Mouse (Mus musculus): ENCODE measurements around the gene Serping1. TPM values are rescaled to one million over a fixed set of nuclear protein-coding genes. Genes with fewer than 3 reads are reported as not detected.
A peak's percentile ranks its signal among the peaks of the same experiment; 100 is the strongest.

The Serping1 gene
- total RNA-seq, 2 experiments from 2014 or later: 5.3 to 8.4 TPM

DNA sequence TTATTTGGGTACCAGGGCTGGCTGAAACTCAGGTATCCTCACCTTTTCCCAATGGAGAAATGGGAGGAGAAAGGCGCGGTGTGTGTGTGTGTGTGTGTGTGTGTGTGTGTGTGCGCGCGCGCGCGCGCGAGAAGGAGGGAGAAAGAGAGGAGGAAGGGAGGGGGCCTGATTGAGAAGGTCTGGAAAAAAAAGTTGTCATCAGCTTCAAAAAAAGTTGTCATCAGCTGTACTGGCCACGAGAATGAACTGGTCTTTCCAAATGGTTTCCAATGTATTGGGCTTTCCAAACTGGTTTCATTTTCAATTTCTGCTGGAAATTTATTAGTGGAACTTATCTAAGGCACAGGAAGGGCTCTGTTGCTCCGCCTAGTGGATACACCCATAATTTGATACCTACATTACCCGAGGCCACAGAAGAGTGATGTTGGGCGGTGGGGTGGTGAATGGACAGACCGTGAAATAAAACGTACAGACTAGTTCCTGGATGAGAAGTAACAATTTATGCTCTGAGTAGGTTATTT lies 23.9 kb upstream of the Serping1 start:
- peak overlapping the region; percentile 76 for H3K27ac ChIP-seq
- intact Hi-C loops (cut with DNase I): loop anchor here (2.0 to 5.0 kb wide), 3 partner anchors 57 to 344 kb away; partner anchors contain the start of genes Gm19426 and Zdhhc5

DNA sequence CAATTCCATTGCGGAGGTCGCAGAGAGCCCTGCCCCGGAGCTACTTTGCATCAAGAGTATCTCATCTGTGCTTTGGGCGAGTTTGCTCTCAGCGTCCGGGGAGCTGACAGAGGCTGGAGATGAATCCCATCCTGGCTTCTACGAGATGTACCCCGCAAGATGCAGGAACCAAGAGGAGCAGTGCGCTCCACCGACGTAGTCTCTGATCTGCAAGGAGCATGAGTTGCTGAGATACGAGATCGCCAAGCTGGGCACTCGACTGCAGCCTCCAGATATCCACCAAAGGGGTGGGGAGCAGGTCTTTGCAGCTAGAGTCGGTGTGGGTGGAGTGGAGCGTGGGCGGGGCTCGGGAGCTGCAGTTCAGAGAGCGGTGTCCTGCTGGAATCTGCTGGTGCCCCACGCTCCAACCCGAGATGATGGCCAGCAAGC lies 23.3 kb upstream of the Serping1 start, which contains the start of gene Ube2l6:
TSS of gene Ube2l6 (plus strand) at position 336 of the 429 bp plus-strand sequence.
- intact Hi-C loops (cut with DNase I): loop anchor here (2.0 to 5.0 kb wide), 3 partner anchors 56 to 344 kb away; partner anchors contain the start of genes Gm19426 and Zdhhc5
- peak; percentile 60 to 68 for DNase-seq (ENCODE audit: extremely low spot score in 1 of 2, low spot score in 2 of 2)
- peak within 1 kb of the TSS; percentile 49 for H3K4me3 ChIP-seq
- no peak for TF ChIP-seq CTCF (IDR thresholded peaks at IDR 0.05)
- H3K27ac ChIP-seq: peak within 1 kb of the TSS; percentile 76

More for the DNA sequence above, 23.9 kb upstream of the Serping1 start:
- TF ChIP-seq CTCF (IDR thresholded peaks at IDR 0.05): peak; percentile 78
- DNase-seq (ENCODE audit: extremely low spot score in 1 of 2, low spot score in 2 of 2): peak; percentile 56 to 57
- H3K4me3 ChIP-seq: peak overlapping the region; percentile 49

DNA sequence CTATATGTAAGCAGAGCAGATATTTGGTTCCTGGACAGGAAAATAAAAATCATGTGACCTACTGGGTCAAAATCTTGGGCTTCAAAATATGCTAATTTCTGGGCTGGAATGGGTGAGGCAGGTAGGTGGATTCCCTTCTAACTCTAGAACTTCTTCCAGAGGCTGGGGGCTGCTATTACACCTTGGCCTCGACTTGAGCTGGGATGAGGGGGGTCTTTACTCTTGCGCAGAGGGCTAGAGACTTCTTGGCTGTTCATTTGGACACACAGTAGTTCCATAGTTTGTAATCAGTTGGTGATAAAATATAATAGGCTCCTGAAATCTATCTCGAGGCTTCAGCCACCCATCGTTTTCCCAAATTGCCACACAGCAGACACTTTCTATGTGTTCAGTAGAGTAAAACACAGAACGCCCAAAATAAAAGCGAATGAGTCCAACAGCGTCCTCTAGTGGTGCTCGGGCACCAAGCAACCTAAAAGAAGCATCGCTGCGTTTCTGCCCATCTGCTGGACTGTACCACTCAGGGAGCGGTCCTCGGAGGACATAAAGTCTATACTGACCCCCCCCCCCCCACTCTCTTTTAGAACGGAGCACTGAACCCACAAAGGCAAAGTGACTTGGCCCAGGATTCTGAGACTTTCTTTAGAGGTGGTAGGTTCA lies 22.7 kb upstream of the Serping1 start:
- TF ChIP-seq CTCF (IDR thresholded peaks at IDR 0.05): peak; percentile 86
- intact Hi-C loops (cut with DNase I): loop anchor here (2.0 to 5.0 kb wide), 3 partner anchors 56 to 343 kb away; partner anchors contain the start of genes Gm19426 and Zdhhc5
- peak overlapping the region; percentile 49 for H3K4me3 ChIP-seq
- peak; percentile 82 to 86 for DNase-seq (ENCODE audit: extremely low spot score in 1 of 2, low spot score in 2 of 2)
- H3K27ac ChIP-seq: peak overlapping the region; percentile 76

DNA sequence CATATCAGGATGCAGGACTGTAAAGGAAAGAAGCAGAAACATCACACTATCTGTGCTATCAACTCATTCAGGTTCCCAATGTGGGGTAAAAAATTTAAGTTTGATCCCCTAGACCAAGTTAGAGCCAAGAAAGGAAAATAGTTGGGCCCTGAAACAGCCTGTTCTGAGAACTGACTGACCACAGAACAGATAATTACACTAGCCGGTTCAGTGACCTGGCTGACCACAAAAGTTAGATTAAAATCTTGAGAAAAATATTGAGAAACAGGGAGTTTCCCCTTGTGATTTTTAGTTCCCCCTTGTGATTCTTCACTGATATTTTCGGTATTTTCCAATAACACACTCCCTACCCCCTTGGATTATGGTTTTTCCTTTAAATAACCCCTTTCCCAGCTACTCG lies 18.6 kb upstream of the Serping1 start:
- intact Hi-C loops (cut with DNase I): no loop called here
- H3K27ac ChIP-seq: no peak overlapping the region
- DNase-seq (ENCODE audit: extremely low spot score in 1 of 2, low spot score in 2 of 2): no peak
- no peak for TF ChIP-seq CTCF (IDR thresholded peaks at IDR 0.05)
- H3K4me3 ChIP-seq: no peak overlapping the region

DNA sequence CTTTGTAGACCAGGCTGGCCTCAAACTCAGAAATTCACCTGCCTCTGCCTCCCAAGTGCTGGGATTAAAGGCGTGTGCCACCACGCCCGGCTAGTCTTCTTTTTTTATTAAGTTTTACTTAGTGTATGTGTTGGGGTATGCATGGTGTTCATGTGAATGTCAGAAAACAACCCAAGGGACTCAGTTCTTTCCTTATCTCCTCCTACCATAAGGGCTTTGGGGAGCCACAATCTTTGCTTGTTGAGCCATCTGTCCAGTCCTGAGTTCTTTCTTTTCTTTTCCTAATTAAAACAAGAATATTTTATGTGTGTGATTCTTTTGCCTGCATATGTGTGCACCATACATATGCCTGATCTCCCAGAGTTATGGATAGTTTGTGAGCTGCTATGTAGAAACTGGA lies 17.9 kb upstream of the Serping1 start:
- TF ChIP-seq CTCF (IDR thresholded peaks at IDR 0.05): no peak
- no peak overlapping the region for H3K27ac ChIP-seq
- no peak for DNase-seq (ENCODE audit: extremely low spot score in 1 of 2, low spot score in 2 of 2)
- intact Hi-C loops (cut with DNase I): no loop called here
- no peak overlapping the region for H3K4me3 ChIP-seq

DNA sequence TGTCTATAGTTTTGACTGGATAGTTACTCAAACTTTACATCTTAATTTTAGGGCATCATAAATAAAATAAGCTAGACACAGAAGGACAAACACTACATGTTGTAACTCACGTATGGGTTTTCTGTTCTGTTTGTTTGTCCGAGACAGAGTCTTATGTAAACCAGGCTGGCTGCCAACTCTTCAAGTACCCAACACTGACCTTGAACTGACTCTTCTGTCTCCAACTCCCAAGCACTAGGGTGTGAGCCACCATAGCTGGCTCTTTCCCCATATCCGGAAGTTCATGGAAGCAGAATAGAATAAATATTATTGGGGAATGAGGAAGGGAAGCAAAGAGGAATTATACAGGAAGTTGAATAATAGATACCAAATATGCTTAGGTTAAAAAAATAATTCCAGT lies 17.3 kb upstream of the Serping1 start:
- intact Hi-C loops (cut with DNase I): no loop called here
- Histone ChIP-seq H3K4me3 (no peak overlapping the region), H3K27ac (no peak overlapping the region)
- no peak for DNase-seq (ENCODE audit: extremely low spot score in 1 of 2, low spot score in 2 of 2)
- TF ChIP-seq CTCF (IDR thresholded peaks at IDR 0.05): no peak

DNA sequence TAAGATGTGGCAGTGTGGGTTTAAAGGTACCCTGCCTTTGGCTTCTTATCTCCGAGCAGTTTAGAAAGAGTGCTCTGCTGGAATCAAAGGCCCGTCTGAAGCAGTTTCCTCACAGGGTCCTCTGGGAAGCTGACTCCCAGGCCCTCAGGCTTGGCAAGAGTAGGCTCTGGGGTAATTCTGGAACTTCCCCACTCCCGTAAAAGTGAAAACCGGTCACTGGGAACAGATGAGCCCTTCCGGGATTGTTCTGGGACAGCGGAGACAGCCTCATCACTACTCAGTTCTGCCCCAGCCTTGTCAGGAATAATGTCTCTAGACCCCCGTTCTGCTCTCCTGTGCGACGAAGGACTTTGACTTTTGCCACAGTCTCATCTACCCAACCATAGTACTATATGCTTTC lies 15.2 kb upstream of the Serping1 start:
- Histone ChIP-seq H3K27ac (no peak overlapping the region), H3K4me3 (no peak overlapping the region)
- intact Hi-C loops (cut with DNase I): no loop called here
- TF ChIP-seq CTCF (IDR thresholded peaks at IDR 0.05): no peak
- DNase-seq (ENCODE audit: extremely low spot score in 1 of 2, low spot score in 2 of 2): no peak

DNA sequence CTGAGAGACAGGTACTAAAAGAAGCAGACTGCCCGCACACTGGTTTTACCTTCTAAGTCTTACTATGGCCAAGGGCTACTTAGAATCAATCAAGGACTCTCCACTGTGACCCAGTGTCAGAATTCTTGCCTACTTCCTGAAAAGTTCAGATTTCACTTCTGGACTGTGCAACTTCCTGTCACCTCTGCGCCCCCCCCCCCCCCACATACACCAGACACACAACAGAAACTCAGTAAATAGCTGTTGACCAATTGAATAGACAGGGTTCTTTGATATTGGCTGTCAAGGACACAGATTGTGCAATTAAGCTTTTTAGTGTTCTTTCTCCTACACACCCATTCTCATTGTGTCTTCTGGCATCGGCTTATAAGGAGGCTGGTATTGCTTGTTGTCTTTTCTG lies 13.1 kb upstream of the Serping1 start:
- Histone ChIP-seq H3K4me3 (no peak overlapping the region), H3K27ac (no peak overlapping the region)
- intact Hi-C loops (cut with DNase I): no loop called here
- no peak for TF ChIP-seq CTCF (IDR thresholded peaks at IDR 0.05)
- no peak for DNase-seq (ENCODE audit: extremely low spot score in 1 of 2, low spot score in 2 of 2)

DNA sequence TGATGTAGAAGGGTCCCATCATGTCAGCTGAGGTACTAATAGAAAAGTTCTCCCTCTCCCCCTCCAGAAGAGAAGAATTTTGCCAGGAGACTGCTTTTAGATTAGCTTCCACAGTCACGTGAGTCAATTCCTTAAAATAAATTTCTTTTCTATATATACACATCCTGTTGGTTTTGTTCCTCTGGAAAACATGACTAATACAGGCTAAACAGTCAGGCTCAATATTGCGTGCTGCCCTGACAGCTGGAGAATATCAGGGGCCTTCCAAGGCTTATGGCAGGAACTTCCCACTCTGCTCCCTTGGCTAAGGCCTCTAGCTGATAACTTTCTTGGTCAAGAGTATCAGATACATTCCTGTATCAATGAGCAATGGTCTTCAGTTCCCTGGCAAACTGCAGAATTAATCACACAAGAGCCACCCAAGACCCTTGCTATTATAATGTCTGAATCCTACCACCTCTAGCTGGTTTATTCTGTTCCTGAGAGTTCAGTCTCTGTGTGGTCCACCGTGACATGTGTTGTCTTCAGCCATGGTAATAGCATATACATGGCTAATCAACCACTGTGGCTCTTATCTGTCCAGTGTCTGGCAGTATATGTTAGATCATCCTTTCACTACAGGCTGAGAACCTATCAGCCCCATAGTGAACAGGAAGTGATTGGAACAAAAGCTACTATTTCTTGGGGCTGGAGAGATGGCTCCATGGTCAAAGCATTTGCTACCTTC lies 8.8 kb upstream of the Serping1 start:
- no peak for TF ChIP-seq CTCF (IDR thresholded peaks at IDR 0.05)
- intact Hi-C loops (cut with DNase I): no loop called here
- no peak for DNase-seq (ENCODE audit: extremely low spot score in 1 of 2, low spot score in 2 of 2)
- H3K27ac ChIP-seq: no peak overlapping the region
- no peak overlapping the region for H3K4me3 ChIP-seq

DNA sequence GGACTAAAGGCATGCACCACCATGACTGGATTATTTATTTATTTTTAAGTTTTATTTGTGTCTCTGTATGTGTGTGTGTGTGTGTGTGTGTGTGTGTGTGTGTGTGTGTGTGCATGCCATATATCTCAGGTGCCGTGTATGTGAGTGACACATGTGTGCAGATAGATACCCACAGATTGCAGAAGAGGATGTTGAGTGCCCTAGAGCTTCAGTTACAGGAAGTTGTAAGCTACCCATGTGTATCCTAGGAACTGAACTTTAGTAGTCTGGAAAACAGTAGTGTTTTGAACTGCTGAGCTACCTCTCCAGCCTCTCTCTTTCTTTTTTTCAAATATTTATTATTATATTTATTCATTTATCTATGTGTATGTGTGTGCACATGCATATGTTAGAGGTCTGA lies 8.1 kb upstream of the Serping1 start:
- Histone ChIP-seq H3K4me3 (no peak overlapping the region), H3K27ac (no peak overlapping the region)
- intact Hi-C loops (cut with DNase I): no loop called here
- TF ChIP-seq CTCF (IDR thresholded peaks at IDR 0.05): no peak
- no peak for DNase-seq (ENCODE audit: extremely low spot score in 1 of 2, low spot score in 2 of 2)

DNA sequence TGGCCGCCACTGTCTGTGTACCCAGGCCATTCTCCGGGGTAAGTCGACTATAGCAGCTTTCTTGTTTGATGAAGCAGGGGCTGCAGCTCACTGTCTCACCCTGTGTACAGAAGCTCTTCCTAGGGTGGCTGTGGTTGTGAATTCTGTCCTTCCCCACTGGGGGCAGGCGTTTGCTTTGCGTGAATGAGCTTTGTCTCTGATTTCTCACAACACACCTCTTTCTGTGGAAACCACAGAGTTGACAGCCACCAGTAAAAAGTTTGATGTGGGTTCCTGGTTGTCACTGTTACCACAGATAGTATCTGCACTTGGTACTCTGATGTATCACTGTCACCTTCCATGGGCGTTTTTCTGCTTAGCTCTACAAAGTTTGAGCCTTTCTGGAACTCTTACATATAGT lies 4.0 kb upstream of the Serping1 start:
- Histone ChIP-seq H3K4me3 (no peak overlapping the region), H3K27ac (no peak overlapping the region)
- intact Hi-C loops (cut with DNase I): no loop called here
- DNase-seq (ENCODE audit: extremely low spot score in 1 of 2, low spot score in 2 of 2): no peak
- TF ChIP-seq CTCF (IDR thresholded peaks at IDR 0.05): peak; percentile 13

DNA sequence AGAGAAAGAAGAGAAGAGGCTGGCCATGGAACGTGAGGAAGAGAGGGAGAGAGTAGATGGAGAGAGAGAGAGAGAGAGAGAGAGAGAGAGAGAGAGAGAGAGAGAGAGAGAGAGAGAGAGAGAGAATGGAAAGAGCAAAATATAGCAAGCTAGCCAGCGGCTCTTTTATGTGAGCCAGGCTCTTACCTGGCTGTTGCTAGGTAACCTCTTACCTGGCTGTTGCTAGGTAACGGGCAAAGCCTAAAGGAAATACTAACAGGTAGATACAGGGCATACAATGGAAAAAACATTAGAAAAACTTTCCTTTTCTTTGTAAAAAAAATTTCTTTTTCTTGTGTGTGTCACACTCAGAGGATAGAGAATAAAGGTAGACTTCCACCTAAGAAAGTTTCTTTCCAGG lies 2.5 kb upstream of the Serping1 start:
- Histone ChIP-seq H3K27ac (no peak overlapping the region), H3K4me3 (no peak overlapping the region)
- DNase-seq (ENCODE audit: extremely low spot score in 1 of 2, low spot score in 2 of 2): no peak
- TF ChIP-seq CTCF (IDR thresholded peaks at IDR 0.05): no peak
- intact Hi-C loops (cut with DNase I): no loop called here

All from left cerebral cortex, adult 2 months (tissue).